Mouse (Mus musculus) forebrain, embryonic 15.5 days (tissue): ENCODE results near the gene Uba1. TPM values are rescaled to one million over a fixed set of nuclear protein-coding genes. Genes with fewer than 3 reads are reported as not detected.

ENCODE experiments used
- polyA plus RNA-seq: library from polyadenylated mRNA; unstranded; fragments of >200 nt; fragmentation: Nextera tagmentation; extraction: Ambion mirVana; gene quantifications from 2 replicates; pipeline ENCODE4 v1.2.1, GENCODE M21; 2015

The Uba1 gene
- polyA plus RNA-seq, 1 experiment from 2014 or later: 417 TPM

Other genes with a start within 250 kb of the Uba1 start
- 7.4 TPM in 2 replicates for gene Jade3, start 232.6 kb upstream of the Uba1 start, polyA plus RNA-seq
- gene Rgn, start 108.5 kb upstream of the Uba1 start, polyA plus RNA-seq: 0.24 and 0.49 TPM in 2 replicates
- gene Rbm10, start 40.8 kb upstream of the Uba1 start, polyA plus RNA-seq: 66.9 and 70.1 TPM in 2 replicates
- gene Ndufb11, start 40.7 kb upstream of the Uba1 start, polyA plus RNA-seq: 192 and 199 TPM in 2 replicates
- 133 and 137 TPM in 2 replicates for gene Cdk16, start 29.6 kb downstream of the Uba1 start, polyA plus RNA-seq
- 85.3 and 86.6 TPM in 2 replicates for gene Usp11, start 45.6 kb downstream of the Uba1 start, polyA plus RNA-seq
- 224 and 234 TPM in 2 replicates for gene Araf, start 139.5 kb downstream of the Uba1 start, polyA plus RNA-seq
- gene Timp1, start 211.8 kb downstream of the Uba1 start, polyA plus RNA-seq: 2.4 and 2.9 TPM in 2 replicates